Mouse (Mus musculus) spleen, adult 10 weeks (tissue): ENCODE data around the gene Defb3. TPM values are rescaled to one million over a fixed set of nuclear protein-coding genes. Genes with fewer than 3 reads are reported as not detected.

ENCODE experiments used
- polyA plus RNA-seq: library from polyadenylated mRNA; stranded (reverse); fragments of 350-450 nt; fragmentation: Illumina TruSeq; extraction: RNeasy Lipid Tissue Mini Kit (QIAGEN cat#74804); gene quantifications from one replicate; pipeline ENCODE4 v1.2.3, GENCODE M21; 2015; ENCODE audit warnings: low replicate concordance; ENCODE audit not compliant: insufficient read depth

Gene Defb3
- not detected for polyA plus RNA-seq

DNA sequence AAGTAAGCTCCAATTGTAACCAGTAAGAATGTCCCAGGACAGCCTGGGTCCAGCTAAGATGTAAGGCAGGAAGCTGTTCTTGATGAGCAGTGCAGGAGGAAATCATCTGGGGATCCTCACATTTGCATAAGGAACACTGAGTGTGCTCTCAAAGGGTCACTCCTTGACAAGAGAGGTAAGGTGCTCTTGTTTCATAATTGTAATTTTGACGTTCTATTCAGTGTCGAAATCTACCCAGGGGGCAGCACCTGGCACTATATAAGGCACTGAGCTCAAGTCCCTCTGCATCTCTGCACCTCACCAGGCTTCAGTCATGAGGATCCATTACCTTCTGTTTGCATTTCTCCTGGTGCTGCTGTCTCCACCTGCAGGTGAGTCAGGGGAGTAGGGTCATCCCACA, at the start of gene Defb3:
Gene Defb3, plus strand, starts transcription at position 301 of the 400 bp plus-strand sequence.

DNA sequence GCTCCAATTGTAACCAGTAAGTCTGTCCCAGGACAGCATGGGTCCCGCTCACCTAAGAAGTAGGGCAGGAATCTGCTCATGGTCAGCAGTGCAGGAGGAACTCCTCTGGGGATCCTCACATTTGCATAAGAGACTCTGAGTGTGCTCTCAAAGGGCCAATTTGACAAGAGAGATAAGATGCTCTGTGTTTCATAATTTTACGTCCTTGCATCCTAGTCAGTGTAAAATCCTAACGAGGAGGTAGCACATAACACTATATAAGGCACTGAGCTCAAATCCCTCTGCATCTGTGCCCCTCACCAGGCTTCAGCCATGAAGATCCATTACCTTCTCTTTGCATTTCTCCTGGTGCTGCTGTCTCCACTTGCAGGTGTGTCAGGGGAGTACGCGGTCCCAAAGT, 45.9 kb upstream of the Defb3 start, which contains the start of gene Defb5:
Gene Defb5, plus strand, starts transcription at position 301 of the 400 bp plus-strand sequence.

Other genes with a start within 250 kb of the Defb3 start
- gene Defb39, start 228.6 kb upstream of the Defb3 start, polyA plus RNA-seq = not detected
- not detected for gene Defb12, start 178.5 kb upstream of the Defb3 start, polyA plus RNA-seq
- gene Defb34, start 169.6 kb upstream of the Defb3 start, polyA plus RNA-seq = not detected
- gene Gm45826, start 152.6 kb upstream of the Defb3 start, polyA plus RNA-seq = not detected
- not detected for gene Defb14, start 99.0 kb upstream of the Defb3 start, polyA plus RNA-seq
- not detected for gene Defb4, start 94.7 kb upstream of the Defb3 start, polyA plus RNA-seq
- gene Defb6, start 67.9 kb upstream of the Defb3 start, polyA plus RNA-seq = not detected
- not detected for gene Defb46, start 53.4 kb upstream of the Defb3 start, polyA plus RNA-seq
- gene Defb5, start 45.8 kb upstream of the Defb3 start, polyA plus RNA-seq = not detected
- not detected for gene Defb8, start 154.2 kb downstream of the Defb3 start, polyA plus RNA-seq
- gene Defb7, start 201.7 kb downstream of the Defb3 start, polyA plus RNA-seq = not detected